Mouse (Mus musculus) bone marrow, adult 2 months (tissue): ENCODE results near the gene Slc22a8.

ENCODE experiments used
- CTCF ChIP-seq: fragments of 200-500 bp; IDR thresholded peaks from 2 replicates; pipeline ENCODE4 v1.5.1; 2011; ENCODE audit warnings: low read length, control low read depth; ENCODE audit not compliant: control insufficient read depth, insufficient read depth
- POLR2A ChIP-seq: fragments of 200-500 bp; IDR thresholded peaks from 2 replicates; pipeline ENCODE4 v1.6.1; 2011; ENCODE audit warnings: low read depth, mild to moderate bottlenecking, control low read depth, low read length, borderline replicate concordance; ENCODE audit not compliant: control insufficient read depth

DNA sequence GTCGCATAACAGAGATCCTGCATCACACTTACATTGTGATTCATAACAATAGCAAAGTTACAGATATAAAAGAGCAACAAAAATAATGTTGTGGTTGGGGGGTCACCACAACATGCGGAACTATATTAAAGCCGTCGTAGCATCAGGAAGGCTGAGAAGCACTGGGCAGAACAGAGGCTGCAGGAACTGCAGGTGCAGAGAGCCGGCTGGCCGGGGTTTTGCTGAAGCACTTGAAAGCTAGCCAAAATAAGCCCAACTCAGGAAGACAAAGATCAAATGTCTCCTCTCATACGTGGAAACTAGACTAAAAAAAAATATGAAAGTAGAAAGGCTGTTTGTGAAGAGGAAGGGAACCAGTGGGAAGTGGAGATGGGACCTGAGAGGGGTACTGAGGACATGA lies 19.3 kb upstream of the Slc22a8 start:
- TF ChIP-seq CTCF (no peak), POLR2A (no peak)
